Mouse (Mus musculus) embryo, embryonic 10.5 days (tissue): ENCODE results near the gene Hoxa9.

ENCODE experiments used
- DNase-seq: peaks from one replicate; pipeline ENCODE4 v3.0.0-alpha.2; 2015; ENCODE audit warnings: low spot score

Gene Hoxa9

GRCm38 (mm10) chr6:52228475-52229465 lies 2.1 kb downstream of the Hoxa9 start:
- no peak for DNase-seq

DNA sequence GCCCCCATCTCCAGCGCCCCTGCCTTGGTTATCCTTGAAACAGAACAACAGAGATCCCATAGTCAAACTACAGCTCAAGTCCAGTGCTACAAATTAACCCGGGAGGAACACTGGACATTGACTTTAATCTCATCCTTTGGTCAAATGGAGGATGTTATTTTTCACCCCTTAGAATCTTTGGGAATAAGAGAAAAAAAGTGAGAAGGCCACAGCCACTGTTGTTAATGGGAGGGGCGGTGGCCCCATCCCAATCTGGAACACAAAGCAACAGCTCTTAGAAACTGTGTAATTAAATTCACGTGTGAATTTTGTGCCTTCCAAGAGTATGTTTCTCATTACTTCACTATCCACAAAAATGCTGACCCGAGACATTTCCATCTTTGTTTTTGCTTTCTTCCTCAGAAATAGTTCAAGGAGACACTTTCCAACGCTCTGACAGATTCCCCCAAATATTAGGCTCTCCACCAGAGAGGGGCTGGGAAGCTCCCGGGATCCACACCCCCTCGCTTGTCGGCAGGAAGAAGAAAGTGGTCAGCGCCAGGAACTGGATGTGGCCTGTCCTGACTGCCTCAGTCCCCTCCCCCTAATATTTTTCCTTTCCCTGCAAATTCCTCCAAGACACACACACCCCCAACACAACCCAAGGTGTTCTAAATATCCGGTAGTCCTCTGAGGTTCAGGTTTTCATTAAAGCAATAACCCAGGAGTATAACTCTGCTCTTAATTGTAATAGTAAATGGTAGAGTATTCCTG lies 3.2 kb downstream of the Hoxa9 start:
- no peak for DNase-seq

GRCm38 (mm10) chr6:52226569-52227257 lies 4.2 kb downstream of the Hoxa9 start:
- no peak for DNase-seq

DNA sequence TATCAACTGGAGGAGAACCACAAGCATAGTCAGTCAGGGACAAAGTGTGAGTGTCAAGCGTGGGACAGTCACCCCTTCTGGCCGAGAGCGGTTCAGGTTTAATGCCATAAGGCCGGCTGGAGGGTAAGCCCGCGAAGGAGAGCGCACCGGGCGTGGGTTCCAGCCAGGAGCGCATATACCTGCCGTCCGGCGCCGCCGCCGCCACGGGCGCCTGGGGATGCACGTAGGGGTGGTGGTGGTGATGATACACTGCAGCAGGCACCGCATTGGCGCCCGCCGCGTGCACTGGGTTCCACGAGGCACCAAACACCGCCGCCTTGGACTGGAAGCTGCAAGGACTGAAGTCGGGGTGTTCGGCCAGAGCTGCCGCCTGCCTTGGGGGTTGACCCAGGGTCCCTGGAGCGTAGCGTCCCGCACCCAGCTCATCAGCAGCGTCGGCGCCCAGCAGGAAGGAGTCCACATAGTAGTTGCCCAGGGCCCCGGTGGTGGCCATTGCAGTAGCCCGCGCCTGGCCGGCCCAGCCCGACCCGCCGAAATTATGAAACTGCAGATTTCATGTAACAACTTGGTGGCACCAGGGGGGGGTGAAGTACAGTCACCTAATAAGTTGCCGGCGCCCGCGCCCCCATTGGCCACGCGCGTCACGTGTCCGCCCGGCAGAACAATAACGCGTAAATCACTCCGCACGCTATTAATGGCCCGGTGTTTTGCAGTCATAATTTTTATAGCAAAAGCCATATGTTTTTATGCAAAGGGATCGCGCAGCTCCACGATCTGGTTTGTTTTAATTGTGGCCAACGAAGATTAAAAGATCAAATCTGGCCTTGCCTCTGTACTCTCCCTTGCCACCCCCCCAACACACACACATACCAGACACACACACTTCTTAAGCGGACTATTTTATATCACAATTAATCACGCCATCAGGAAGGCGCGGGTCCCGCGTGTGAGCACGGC lies 5.0 kb downstream of the Hoxa9 start:
- DNase-seq = peak; percentile 82

DNA sequence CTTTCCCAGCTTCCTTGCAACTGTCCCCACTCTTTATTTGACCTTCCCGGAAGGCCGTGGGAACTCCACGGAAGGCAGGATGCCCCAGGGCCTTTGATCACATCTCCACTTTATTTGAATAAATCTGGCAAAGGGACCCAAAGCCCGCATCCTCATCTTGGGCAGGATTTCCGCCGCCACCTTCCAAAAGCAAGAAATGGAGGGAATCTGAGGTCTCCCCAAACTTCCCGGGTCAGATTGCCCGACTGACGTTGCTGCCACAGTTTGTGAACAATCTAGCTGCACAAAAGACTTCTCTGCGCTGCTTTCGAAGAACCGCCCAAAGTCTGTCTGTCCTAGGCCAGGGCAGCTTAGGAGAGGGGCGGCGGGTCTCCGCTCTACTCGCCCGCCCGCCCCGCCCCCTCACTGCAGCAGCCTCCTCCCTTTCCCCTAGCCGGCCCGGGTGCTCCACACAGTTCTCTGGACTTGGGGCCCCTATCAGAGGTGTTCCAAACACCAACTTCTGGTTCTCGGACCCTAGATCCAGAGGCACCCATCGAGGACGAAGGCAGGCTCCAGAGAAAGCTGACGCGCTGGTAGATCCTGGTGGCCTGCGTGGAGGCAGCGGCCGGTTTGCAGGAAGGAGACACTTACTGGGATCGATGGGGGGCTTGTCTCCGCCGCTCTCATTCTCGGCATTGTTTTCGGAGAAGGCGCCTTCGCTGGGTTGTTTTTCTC lies 5.8 kb downstream of the Hoxa9 start:
- no peak for DNase-seq

GRCm38 (mm10) chr6:52223939-52224760 lies 6.7 kb downstream of the Hoxa9 start:
- DNase-seq = no peak

DNA sequence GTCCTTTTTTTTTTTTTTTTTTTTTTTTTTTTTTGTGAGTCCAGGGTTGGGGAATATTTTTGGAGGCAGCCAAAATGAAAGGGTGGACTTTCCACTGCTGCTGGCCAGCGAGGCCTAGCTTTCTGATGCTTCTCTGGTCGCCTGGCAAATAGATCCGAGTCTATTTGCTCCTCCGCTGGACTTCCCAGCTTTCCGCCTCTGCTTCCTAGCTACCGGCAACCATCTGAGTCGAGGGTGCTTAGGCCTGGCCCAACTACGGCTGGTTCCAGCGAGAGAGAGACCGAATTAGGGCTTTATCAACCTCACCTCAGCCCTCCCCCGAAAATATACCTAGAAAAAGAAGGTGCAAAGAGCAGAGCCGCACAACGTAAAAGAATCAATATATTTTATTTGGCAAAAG lies 8.2 kb downstream of the Hoxa9 start:
- no peak for DNase-seq

- DNase-seq = no peak
Observed at GRCm38 (mm10) chr6:52221993-52222685, 8.8 kb downstream of the Hoxa9 start.

GRCm38 (mm10) chr6:52221337-52221992 lies 9.4 kb downstream of the Hoxa9 start, which contains the start of gene Hoxa7:
Hoxa7 (minus strand) TSS chr6:52221854.
- peak; percentile 94 for DNase-seq

DNA sequence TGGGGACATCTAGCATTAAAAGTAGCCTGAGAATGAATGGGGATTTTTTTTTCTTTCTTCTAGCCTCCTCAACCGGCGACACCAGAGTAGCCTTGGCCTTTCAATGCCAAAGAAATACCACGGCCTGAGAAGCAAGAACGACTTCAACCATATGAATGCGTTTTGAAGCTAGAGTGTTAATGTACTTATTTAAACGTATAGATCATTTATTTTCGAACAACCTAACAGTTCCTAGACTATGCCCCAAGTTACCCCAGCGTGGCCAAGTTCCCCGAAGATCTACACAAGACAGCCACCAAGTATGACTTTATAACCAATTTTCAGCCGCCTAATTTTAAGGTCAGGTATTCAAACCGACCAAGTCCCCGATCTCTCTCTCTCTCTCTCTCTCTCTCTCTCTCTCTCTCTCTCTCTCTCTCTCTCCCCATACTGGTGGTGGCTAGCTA lies 10.0 kb downstream of the Hoxa9 start:
- DNase-seq = no peak

GRCm38 (mm10) chr6:52220003-52220864 lies 10.7 kb downstream of the Hoxa9 start:
- DNase-seq = no peak

DNA sequence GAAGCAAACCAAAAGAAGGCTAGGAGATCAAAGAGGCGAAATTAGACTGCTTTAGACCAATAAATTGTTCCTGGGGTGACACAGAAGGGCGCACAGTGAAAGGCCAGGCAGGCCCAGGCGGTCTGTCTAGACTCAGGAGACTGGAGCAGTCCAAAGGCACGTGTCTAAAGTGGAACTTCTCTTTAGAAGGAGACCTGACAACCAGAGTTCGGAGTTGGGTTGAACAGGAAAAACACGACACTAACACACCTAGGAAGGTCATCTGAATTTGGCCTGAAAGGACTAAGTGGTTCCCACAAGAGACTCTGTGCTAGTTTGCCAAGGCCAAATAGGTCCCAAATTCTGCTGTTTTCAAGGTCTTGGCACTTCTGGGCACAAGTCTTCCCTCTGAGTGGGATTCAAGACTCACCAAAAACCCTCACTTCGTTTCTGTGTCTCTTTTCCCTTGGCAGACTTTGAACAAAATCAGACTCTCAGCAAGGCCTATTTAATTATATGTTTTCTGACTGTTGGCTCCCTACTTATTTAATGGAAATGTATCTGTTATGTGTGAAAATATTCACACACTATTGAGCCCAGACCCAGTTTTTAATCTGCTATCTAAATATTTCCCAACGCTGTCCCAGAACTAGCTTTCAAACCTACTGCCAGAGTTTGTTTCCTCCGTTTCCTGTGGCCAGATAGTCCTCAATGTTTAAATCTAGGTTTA lies 11.5 kb downstream of the Hoxa9 start:
- DNase-seq = no peak

GRCm38 (mm10) chr6:52218643-52219215 lies 12.2 kb downstream of the Hoxa9 start:
- no peak for DNase-seq

- DNase-seq = no peak
Observed at GRCm38 (mm10) chr6:52217895-52218642, 12.8 kb downstream of the Hoxa9 start.

GRCm38 (mm10) chr6:52217459-52217768 lies 13.5 kb downstream of the Hoxa9 start:
- peak; percentile 91 for DNase-seq
